Mouse (Mus musculus): ENCODE measurements around the gene Sorcs2.

The Sorcs2 gene

DNA sequence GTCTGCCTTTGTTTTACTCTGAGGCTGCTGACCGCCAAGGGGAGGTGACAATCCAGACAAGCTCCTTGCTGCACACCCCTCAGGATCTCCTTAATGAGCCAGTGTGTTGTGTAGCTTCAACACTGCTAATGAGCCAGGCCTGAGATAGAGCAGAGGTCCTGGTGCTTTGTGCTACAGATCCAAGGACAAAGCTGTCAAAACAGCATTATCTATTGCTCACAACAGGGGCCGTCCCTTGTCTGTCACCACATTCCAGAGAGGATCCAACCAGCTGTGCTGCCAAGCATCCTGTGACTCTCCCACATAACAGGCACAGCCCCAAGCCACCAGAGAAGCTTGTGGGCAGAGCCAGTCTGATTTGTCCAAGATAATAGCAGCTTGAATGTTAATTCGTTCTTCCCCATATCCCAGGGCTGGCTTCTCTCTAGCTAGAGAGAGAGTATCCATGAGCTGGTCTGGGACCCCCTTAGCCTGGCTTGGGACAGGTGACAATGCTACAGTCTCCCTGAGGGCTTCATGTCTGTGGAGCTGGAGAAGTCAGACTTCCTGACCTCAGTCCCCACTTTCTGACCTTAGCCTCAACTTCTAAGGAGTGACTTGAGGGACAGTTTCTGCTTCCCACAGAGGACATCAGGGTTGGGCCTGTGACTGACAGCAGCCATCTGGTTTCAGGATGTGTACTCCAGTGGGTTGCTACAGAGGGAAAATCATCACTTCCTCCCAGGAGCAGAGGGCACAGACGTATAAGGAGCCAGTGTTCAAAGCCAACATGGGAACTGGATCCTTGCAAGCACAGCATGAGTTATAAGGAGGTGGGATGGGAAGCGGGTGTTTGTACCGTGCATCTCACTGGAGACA is 328.2 kb downstream of the Sorcs2 start:
- no peak for DNase-seq (ENCODE audit: low read depth)

DNA sequence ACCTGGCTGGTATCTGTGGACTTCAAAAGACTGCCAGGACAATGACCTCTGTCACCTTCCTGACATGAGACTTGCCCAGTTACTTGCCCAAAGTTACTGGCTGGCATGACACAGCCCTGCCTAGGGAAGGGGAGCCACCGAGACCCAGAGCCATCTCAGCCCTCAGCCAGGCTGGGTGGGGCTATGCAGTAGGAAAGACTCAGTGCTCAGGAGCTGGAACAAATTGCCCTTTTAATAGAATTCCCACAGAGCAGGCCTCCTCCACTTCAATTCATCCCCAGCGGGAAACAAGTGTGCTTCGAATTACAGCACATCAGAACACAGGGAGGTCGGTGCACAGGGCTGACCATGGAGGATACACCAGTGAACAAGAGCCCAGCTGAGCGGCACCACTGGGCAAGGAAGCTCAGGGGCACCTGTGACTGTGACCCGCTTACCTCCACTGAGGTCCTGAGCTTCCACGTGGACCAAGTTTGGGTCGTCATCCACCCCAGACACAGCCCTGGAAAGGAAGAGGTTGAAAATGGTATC is 330.2 kb downstream of the Sorcs2 start:
- DNase-seq (ENCODE audit: low read depth), result no peak

DNA sequence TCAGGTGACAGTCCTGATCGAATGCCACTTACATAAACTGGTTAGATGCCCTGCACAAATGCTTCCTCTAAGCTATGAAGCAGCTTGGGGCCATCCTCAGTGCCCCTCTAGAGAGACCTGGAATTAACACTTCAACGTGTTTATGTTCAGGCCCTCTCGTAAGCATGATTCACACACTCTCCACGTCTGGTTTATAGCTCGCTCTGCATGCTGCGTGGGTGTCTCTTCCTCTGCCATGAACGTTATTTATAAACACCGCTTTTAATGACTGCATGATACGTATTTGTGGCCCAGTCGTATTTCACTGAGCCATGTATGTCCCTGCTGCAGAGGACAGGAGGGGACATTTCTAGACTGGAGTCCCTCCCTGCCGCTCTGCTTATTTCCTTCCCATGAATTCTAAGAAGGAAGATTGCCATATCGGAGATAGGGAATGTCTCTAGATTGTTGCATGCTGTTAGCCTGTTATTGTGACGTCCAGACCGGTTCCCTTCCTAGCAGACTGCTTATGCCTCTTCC is 340.1 kb downstream of the Sorcs2 start:
- no peak for DNase-seq (ENCODE audit: low read depth)

DNA sequence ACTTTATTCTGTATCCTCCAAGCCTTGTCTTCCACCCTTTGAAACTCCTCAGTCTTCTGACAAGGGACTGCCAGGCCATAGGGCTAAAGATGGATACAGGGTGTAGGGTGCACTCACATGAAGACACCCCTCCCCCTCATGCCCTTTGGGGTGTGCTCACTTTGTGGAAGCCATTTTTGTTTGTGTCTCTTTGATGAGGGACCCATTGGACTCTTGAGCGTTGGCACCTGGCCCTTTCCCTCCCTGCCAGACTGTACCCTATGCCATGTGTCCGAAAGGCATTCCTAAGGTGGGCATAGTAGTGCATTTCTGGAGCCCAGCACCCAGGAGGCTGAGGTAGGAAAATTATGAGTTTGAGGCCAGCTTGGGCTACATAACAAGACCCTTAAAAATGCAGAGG is 341.0 kb downstream of the Sorcs2 start:
- DNase-seq (ENCODE audit: low read depth), result no peak

DNA sequence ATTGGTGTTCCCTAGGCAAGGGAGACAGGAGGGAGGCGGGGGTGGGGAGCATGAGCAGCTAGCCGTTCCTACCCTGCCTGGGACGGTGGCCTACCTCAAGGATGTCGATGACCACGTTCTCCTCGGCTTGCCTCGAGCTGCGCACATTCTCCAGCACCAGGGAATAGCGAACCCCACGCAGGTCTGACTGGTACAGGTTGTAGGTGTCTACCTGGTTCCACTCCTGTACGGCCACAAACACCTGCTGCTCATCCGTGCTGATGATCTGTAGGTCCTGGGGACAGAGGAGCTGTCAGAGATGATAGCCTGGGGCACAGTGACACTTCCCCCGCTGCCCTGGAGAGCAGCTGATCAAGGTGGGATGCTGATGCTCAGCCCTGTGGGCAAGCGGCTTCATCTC is 342.1 kb downstream of the Sorcs2 start:
- no peak for DNase-seq (ENCODE audit: low read depth)

DNA sequence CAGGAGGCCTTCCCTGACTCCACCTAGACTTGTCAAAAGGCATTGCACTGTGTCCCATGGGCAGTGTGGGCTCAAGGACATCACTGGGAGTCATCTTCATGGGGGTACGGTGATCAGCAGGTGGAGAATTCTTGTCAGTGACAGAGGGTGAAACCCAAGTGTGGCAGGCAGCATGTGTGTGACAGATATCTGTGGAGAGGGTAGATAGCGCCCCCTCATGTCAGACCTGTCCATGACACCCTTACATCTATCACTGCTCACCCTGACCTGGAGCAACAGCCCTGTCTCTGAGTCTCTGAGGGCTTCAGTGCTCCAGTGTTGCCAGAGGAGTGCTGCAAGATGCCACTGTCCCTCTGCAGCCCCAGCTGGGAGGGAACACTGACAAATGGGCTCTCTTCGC is 343.4 kb downstream of the Sorcs2 start:
- DNase-seq (ENCODE audit: low read depth), result no peak

DNA sequence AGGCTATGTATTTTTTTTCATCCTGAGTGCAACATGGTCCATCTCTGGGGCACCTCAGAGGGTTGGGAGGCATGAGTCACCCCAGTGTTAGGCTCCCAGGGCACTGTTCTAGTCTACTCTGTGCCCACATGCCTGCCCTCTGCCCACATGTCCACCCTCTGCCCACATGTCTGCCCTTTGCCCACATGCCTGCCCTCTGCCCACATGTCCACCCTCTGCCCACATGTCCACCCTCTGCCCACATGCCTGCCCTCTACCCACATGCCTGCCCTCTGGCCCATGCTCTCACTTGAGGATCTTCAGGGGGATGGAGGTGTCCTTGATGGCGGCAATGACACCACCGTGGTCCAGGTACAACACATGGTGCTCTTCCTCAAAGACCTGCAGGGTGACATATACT is 354.8 kb downstream of the Sorcs2 start:
- no peak for DNase-seq (ENCODE audit: low read depth)

DNA sequence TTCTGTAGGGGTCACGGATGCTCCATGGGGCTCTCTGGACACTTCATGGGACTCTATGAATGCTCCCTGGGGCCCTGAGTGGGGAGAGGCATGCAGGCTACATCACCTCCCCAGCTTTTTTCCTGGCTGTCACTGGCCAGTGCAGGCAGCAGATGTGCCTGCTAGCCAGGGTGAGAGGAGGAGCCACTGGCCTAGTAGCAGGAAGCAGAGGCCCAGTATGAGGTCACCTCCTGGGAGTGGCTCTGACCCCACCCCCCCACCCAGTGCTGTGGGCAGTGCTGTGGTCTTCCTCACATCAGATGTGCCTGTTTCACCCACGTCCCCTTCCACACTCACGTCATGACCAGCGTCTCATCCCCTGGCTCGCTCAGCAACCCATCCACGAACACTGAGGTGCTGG is 356.2 kb downstream of the Sorcs2 start:
- DNase-seq (ENCODE audit: low read depth), result no peak

DNA sequence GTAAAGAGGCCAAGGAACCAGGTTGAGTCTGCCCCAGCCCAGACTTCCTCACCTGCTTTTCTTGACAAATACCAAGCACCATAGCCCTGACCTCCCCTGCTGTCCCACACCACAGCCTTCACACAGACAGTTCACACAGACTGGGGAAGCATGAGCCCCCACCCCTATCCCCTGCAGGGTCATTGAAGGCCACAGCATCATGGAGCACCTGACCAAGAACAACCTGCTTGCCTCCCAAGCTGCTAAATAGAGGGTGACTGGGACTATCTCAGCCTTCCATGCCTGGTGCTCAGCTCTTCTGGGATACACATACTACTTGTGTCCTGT is 356.7 kb downstream of the Sorcs2 start:
- no peak for DNase-seq (ENCODE audit: low read depth)

DNA sequence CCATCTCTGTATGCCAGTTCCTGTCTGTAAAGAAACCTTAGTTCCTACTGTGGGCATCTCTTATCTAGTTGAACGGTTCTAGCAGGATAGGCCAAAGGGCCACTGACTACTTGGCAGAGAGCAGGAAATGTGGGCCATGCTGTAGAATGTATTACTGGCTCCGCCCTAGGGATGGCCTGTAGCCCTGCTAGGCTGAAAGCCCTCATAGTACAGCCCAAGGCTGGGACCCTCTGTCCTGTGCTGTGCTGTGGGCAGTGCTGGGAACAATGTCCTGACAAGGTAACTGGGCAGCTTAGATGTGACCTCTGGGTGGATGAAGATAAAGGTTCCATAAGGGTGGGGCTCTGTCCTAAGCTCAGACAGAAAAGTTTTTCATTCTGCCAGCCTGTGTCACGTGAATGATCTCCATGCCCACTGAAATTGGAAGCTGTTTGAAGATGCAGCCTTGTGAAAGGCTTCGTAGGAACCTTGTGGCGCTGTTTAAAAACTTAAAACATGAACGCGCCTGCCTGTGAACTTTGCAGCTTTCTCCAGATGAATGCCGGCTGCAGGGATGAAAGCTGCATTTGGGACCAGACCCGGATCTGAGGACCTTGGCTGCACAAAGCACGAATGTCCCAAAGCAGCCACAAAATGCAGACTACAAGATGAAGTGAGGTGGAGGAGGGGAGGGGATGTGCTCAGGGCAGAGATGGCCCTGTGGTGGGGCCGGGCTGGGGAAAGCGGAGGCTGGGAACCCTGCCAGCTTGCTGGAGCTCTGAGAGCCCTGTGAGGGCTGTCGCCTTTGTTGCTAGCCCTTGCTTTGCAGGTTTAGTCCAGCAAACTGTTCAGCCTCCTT is 357.3 kb downstream of the Sorcs2 start:
- no peak for DNase-seq (ENCODE audit: low read depth)

DNA sequence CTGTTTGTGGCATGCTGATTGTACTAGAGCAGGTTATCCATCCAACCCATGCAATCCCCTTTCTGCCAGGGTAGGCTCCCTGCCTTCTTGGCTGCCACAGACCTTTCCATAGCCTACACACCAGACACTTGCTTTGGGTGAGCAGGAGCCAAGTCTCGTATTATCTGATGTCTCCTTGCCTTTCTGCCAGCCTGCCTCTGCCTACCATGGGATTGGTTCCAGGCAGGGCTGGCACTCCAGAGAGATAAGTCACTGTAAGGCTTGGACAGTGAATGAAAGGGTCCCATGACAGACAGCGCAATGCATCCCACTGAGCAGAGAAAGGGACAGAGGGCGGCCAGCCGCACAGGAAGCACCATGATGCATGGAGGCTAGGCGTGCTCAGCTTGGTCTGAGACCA is 358.3 kb downstream of the Sorcs2 start:
- DNase-seq (ENCODE audit: low read depth), result no peak

DNA sequence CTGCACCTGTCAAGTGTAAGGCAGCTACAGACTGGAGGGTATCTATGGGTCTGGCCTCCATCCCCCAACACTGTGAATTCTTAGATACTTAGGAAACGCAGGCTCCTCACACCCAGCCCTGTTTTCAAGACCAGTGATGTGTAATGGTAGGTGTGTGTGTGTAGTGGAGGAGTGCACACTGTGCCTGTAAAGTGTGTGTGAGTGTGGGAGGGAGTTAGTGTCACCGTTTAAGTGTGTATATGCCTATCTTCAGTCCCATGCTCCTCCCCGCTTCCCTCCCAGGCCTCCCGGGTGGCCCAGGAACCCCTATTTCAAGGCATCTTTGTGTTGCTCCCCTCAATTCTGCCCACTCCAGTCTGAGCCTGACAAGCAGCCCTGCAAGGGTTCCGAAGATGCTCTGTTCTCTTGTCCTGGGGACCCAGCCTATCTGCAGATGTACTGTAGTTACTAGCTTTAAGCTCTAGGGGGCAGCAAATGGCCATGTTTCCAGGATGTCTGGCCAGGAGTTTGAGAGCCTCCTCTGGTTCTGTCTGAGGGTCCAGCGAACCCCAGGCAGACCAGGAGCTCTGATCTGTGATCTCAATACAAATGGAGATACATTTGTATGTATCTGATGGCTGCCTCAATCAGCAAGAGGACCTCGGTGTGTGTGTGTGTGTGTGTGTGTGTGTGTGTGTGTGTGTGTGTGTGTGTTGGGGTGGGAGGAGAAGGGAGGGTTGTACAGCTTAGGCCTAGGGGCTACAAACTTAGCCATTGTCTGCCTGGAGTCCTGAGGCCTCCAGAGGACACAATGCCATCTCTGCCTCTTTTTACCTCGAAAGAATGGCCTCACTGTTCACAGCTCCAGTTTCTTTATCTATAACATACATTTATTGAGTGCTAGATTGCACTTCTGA is 364.2 kb downstream of the Sorcs2 start:
- peak; percentile 41 for DNase-seq (ENCODE audit: low read depth)

DNA sequence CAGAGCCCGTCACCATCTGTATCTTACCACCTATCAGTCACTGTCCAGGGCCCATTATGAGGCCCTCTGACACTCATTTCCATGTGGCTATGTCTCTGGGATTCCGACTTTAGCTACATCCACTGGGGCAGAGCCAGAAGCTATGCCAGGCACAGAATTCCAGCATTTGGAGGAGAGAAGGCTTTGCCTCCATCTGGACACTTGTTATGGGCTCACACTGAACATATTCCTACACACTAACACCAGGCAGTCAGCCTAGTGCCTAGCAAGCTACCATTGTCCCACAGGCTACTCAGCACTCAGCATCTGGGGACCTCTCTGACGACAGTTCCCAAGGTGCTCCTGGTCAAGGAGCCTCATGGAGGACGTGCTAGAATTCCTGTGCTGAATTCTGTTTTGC is 372.9 kb downstream of the Sorcs2 start:
- no peak for DNase-seq (ENCODE audit: low read depth)

DNA sequence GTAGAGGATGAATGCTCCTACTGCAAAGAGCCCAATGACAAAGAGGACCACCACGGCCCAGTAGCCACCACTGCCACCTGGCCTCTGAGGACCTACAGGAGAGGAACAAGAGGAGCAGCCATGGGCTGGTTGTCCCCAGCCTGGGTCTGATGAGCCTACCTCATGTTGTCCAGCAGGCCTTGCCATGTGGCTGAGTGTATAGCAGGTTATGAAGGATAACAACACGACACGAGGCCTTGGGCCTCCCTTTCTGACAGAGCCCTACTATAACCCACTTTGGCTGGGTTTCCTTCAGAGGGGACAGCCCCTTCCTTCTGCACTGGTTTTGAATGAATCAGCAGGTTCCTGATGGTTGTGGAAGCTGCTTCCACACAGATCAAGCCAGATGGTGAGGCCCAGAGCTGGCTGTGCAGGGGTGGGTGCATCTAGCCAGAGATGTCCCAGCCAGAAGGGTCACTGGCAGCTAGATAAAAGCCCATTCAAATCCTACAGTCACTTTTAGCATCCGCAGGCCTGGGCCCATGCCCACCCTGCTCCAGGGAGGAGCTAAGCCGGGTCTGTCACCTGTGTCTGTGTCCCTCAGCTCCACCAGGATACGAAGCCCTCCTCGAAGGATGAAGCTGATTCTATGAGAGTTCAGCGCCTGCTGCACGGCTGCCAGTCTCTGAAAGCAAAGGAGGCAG is 373.8 kb downstream of the Sorcs2 start:
- no peak for DNase-seq (ENCODE audit: low read depth)

DNA sequence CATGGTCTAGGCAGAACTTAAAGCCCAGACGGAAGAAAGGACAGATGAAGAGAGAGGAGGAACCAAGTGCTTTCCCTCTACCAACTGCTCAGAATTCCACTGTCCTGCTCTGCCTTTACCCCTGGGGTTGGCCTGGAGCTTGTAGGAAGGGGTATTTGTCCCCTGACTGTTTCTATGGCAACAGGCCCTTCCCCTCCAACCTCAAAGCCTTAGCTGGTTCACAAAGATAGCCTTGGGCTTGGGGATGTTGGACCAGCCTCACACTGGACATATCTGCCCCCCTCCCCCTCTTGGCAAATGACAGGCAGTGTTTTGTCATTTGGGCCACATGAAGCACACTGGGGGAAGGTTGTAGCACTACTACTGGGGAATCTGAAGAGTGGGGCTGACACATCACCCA is 375.6 kb downstream of the Sorcs2 start:
- DNase-seq (ENCODE audit: low read depth), result no peak

DNA sequence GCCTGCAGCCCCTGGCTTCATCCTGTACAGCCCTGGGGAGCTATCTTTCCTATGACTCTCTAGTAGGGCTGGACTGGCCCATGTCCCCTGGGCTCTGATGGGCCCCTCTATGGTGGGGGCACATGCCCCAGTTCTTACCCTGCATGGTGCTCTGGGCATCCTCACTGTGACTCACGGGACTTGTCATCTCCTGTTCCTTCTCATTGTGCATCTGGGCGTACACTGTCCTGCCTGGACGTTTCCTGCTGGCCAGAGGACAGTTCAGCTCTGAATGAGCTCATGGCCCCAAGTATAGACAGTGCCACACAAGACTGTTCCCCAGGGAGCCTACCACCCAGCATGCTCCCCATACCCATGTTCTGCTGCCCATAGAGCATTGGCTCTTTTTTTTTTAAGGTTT is 376.8 kb downstream of the Sorcs2 start:
- DNase-seq (ENCODE audit: low read depth), result no peak

DNA sequence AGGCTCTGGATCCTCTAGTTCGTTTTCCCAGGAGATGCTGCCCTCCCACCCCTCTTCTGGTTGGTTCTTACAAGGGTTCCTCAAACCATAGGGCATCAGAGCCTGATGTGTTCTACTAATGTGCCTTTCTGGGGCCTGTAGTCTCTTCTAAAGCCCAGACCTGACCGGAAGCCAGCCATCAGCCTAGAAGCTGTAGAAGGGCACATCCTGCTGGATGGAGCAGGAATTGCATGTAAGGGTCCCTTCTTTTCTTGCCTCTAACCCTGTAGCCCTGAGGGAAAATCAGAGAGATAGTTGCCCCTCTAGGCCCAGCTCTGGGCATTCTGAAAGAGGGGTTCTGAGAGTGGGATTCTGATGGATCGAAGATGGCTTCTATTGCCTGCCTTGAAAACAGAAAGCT is 379.6 kb downstream of the Sorcs2 start:
- DNase-seq (ENCODE audit: low read depth), result no peak

DNA sequence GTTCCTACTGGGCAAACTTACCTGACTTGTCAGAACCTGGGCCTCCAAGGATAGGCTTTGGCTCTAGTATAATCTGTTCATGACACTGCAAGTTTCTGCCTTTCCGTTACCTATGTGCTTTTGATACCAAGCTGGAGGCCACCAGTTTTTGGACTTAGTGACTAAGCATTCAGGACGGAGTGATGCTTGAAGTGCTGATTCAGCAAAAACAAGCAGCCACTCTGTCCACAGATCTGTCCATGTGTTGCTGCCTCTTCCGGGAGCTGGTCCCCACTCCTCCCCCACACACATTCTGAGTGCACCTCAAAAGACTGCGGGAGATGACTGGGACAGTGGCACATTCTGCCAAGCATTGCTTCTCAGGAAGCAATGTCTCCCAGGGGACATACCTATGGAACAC is 388.5 kb downstream of the Sorcs2 start:
- DNase-seq (ENCODE audit: low read depth), result no peak

DNA sequence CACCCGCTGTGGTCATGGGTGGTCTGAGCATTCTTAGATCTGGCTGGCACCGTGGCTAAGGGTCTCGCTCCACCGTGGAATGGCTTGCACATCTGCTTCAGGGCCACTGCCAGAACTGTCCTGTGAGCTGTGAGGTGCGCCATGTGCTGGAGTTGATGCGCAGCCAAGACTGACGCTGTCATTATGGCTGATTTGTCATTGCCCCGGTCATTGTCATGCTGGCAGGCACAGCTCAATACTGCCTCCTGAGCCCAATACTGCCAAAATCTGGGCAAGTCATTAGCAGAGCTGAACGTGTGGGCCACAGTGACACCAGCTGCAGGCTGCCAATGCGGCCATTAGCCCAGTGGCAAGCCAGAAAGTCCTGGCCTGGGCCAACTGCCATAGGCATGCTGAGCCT is 390.3 kb downstream of the Sorcs2 start:
- no peak for DNase-seq (ENCODE audit: low read depth)

DNA sequence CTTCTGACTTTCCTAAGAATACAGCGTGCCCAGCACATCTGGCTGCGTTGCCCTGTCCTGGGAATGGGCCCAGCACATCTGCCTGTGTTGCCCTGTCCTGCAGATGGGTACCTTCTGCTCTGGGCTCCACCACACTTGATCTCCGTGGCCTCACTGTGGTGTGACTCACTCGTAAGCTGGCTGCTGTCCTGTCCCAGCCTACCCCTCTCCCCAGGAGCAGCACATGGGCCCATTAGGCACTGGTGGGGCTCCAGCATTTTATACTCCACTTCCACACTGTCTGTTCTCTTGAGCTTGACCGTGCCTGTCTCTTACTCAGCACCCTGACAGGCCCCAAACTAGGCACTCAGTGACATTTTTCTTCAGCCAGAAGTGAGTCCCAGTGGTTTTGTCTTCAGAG is 391.4 kb downstream of the Sorcs2 start:
- DNase-seq (ENCODE audit: low read depth), result no peak

DNA sequence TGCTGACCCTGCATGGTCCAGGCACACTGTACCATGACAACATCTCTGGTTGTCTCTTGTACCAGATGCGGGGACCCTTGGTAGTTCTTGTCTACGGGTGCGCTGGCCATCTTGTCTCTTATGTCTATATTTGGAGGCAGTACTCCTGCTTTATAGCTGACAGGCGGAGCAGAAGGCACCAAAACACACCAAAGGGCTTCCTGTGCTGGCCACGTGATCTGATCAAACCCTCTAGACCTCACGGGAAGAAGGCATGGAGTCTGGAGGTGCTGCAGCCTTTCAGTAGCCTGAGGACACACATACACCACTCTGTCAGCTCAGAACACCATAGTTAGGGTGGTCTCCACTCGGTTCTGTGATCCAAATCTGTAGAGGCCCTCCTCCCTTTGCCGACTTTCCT is 391.8 kb downstream of the Sorcs2 start:
- no peak for DNase-seq (ENCODE audit: low read depth)
